Mouse (Mus musculus) embryonic stem cell, embryonic (primary cell): ENCODE results near the gene Fhl4.

Source experiments
- CTCF ChIA-PET, 4 experiments: fragments of 300-600 bp in 2 of 4; fragments of 350-600 bp in 2 of 4; sonication (Branson Sonifier 250); formaldehyde crosslinking; loops; one replicate each; lab custom pipeline; 2022; ENCODE audit warnings: inconsistent platforms in 2 of 4; lab: Charles Lee
- POLR2A ChIA-PET, 4 experiments: fragments of 300-600 bp in 2 of 4; fragments of 350-600 bp in 2 of 4; sonication (Branson Sonifier 250); formaldehyde crosslinking; loops; one replicate each; lab custom pipeline; 2022; ENCODE audit warnings: antibody characterized with exemption in 4 of 4, inconsistent platforms in 1 of 4; lab: Charles Lee

Fhl4 gene

DNA sequence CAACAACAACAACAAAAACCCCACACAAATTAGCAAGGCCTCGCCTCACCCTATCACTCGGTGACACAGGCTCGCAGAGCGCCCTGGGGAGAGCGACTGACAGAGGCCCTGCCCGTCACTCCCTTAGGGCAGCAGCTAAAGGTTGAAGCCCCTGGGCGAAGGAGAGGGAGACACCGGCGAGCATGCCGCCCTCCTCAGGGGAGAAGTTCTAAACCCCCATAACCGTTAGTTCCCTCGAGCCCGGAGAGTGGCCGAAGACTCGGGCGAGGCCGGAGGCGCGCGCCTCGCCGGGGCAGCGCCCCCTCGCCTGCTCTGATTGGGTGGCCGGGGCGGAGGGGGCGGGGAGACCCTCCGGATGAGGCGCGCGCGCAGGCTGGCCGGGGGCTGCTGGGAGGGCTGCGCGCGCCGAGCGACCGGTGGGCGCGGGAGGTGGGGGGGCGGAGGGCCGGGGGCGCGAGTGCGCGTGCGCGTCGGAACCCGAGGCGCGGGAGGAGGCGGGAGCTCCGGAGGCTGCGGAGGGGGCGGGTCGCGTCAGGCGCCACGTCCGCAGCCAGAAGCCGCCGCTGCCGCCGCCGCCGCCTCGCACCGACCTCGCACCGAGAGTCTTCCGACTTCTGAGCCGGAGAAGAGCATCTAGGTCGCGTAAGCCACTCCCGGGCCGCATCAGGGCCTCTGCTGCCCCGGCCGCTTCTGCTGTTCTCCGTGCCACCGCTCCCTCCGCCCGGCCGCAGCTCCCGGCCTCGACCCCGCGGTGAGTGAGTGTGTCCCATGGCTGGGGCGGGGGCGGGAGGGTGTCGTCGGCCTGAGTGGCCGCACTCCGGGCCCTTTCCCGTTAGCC, at the start of gene Fhl4, which contains the start of gene Tmem263:
TSS of gene Fhl4 (minus strand) at position 249 of the 838 bp plus-strand sequence.
TSS of gene Tmem263 (plus strand) at position 381 of the 838 bp plus-strand sequence.
- POLR2A ChIA-PET = interaction anchor here in 3 of 4 experiments (0.5 to 4.6 kb wide), 51 partner anchors 10 to 798 kb away, joined by 3 to 29 read pairs (median 4); partner anchors contain the start of genes Btbd11 (in 2 of the 3), Mterf2 (in 2 of the 3) and Cry1 (in 1 of the 3)
- CTCF ChIA-PET = interaction anchor here (0.6 to 1.2 kb wide), 4 partner anchors 25 to 89 kb away, joined by 3 to 7 read pairs (median 4); partner anchors contain the start of gene Mterf2 (in 1 of the 4)

DNA sequence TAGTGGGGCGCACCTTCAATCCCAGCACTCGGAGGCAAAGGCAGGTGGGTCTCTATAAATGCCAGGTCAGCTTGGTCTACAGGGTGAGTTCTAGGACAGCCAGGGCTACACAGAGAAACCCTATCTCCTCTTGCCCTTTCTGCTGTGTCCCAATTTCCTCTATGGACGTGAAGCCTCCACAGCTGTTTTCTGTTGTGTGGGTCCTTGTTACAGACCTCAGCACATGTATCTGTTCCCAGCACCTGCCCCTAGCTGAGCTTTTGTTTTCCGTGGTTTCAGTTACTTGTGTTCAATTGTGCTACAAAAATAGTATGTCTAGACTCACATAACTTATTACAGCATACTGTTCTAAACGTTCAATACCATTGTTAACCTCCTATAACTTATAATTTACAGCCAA, 46.9 kb upstream of the Fhl4 start:
- CTCF ChIA-PET = no interaction called here
- POLR2A ChIA-PET = interaction anchor here in 2 of 4 experiments (0.6 to 0.8 kb wide), 2 partner anchors 42 to 1000 kb away, joined by 3 read pairs; no protein-coding TSS in a partner anchor

DNA sequence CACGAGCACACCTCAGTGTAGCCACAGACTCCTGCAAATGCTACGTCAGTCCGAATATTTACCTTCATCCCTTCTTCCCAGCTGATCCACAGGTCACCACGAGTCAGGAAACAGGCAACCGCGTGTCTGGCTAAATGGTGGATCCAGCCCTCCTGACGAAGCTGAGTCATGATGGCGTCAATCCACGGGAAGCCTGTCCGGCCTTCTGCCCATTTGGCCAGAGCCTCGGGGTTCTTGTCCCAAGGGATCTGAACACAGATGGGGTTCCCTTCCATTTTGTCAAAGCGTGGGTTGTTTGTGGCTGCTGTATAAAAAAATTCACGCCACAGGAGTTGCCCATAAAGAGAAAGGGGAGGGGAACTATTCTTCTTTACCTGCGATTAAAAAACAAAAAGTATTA, 44.0 kb upstream of the Fhl4 start:
- POLR2A ChIA-PET = interaction anchor here in 3 of 4 experiments (0.6 to 2.5 kb wide), 7 partner anchors 10 to 458 kb away, joined by 3 to 8 read pairs (median 3); partner anchors contain the start of genes Cry1 (in 1 of the 3) and Mterf2 (in 1 of the 3)
- CTCF ChIA-PET = interaction anchor here in 2 of 4 experiments (0.5 to 1.6 kb wide), 3 partner anchors 8 to 193 kb away, joined by 3 to 7 read pairs (median 7); partner anchors contain the start of gene Cry1 (in 1 of the 2)

DNA sequence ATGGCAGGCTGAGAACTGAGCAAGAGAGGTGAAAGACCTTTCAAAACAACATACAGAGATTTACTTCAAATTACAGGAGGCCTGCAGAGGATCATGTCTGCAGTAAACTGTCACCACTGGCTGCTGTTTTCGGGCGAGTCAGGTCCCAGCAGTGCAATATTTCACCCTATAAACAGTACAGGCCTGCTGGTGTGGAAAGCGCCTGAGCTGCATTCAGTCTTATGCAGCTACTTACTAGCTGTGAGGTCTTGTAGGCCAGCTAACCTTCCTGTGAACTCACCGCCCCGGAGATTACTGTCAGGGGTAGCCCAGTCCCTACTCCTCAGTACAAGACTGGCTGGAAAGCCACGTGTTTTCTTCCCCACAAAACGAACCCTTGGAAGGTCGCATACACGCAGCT, 39.2 kb upstream of the Fhl4 start:
- ChIA-PET POLR2A (interaction anchor here (0.6 to 1.4 kb wide), 5 partner anchors 14 to 755 kb away, joined by 3 to 5 read pairs (median 3); partner anchors contain the start of genes Cry1 (in 1 of the 4), Fhl4 (in 1 of the 4) and Tmem263 (in 1 of the 4)), CTCF (interaction anchor here in 1 of 4 experiments (0.6 kb wide), 1 partner anchor 90 kb away, joined by 3 read pairs; no protein-coding TSS in a partner anchor)

DNA sequence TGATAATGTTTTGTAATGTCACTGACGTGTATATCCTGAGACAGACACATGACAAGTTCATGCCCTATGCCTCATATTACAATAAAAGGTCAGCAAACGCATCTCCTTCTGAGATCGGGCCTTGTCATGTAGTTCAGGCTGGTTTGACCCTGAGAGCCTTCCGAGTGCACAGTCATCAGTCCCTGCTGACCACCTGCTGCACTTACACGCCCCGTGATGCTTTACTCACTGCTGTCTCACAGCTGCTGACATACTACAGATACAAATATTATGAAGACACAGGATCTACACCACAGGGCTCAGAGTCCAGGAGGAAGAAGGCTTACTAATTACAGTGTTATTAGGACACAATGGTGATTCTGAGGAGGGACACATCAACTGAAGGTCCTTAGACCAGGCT, 34.3 kb upstream of the Fhl4 start:
- ChIA-PET POLR2A (interaction anchor here in 1 of 4 experiments (0.6 to 2.7 kb wide), 2 partner anchors 9 to 740 kb away, joined by 3 to 16 read pairs; partner anchors contain the start of gene Mterf2), CTCF (no interaction called here)

DNA sequence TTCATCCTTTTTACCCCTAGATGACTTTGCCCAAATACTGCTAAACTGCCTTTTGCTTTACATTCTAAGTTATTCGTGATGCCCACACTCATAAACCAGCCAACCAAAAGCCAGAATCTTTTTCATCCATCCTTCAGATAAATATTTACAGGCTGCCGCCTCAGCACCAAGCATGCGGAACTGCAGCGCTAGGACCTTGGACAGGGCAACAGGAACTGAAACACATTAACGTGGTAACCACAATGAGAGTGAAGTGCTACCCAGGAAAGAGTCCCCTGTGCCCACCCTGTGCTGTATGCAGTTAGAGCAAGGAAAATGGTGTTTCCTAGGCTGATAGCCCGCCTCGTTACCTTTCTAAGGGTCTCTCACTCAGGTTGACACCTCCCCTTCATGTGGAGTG, 26.2 kb upstream of the Fhl4 start:
- CTCF ChIA-PET = interaction anchor here in 3 of 4 experiments (0.6 to 2.0 kb wide), 13 partner anchors 10 to 581 kb away, joined by 3 to 13 read pairs (median 4); partner anchors contain the start of gene Cry1 (in 1 of the 3)

DNA sequence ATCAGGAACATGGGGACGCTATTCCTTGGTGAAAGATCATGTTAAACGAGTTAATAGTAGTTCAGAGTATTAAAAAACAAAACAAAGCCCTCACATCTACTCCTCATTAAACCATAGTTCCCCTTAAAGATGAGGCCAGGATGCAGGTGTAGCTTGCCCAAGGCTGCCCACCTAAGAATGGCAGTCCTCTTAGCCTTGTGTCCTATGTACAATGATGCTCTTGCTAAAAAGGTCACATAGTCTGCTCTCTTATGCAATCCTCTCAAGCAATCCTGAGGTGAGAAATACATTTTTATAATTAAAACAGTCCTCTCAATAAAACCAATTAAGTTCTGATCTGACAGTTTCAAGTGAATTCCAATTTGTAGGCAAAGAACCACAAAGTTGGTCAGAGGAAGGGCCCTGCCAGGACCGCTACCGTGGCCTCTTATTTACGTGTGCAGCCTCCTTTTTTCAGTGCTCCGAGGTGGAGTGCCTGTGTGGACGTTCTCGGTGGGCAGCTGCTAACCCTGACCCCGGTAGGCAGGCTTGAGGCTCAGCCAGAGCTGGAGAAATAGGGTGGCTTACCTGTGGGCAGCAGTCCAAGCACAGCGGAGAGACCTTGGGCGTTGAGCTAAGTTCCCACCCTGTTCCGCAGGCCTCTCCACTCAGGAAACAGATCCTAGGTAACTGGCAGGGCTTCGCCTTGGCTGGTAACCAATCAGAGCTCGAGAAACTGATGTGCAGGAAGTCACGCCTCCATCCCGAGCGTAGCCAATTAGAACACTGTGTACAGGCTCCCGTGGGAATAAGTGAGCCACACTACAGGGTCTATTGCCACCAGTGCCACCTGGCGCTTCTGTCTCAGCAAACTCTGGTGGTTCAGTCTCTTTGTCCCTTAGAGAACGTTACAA, 25.3 kb upstream of the Fhl4 start, which contains the start of gene Mterf2:
TSS of gene Mterf2 (minus strand) at position 633 of the 893 bp plus-strand sequence.
- CTCF ChIA-PET = interaction anchor here (0.6 to 1.9 kb wide), 16 partner anchors 11 to 1351 kb away, joined by 3 to 13 read pairs (median 4); partner anchors contain the start of gene Cry1 (in 1 of the 4)
- POLR2A ChIA-PET = interaction anchor here (0.5 to 3.6 kb wide), 33 partner anchors 8 to 853 kb away, joined by 3 to 26 read pairs (median 4); partner anchors contain the start of genes Cry1 (in 3 of the 4), Fhl4 (in 2 of the 4), Tmem263 (in 2 of the 4) and Btbd11 (in 1 of the 4)

More for the DNA sequence above, 26.2 kb upstream of the Fhl4 start:
- POLR2A ChIA-PET = interaction anchor here (0.5 to 3.6 kb wide), 28 partner anchors 9 to 854 kb away, joined by 3 to 26 read pairs (median 4); partner anchors contain the start of genes Cry1 (in 3 of the 4), Fhl4 (in 2 of the 4) and Tmem263 (in 2 of the 4)

DNA sequence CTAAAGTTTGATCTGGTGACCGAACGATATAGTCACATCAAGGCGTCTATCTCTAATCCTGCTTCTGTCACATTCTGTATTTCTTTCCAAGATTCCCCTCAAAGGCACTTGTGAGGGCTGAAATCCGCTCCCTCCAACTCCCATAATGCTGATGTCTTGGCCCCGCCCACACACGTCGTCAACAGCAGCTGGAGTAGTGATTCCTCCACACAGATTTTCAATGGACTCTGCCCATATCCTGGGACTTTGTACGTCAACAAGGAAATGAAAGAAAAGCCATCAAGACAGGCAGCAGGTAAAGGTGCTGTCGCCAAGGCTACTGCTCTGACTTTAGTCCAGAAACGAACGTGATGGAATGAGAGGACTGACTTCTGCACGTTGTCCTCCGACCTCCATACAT, 22.9 kb upstream of the Fhl4 start:
- POLR2A ChIA-PET = interaction anchor here in 1 of 4 experiments (3.6 kb wide), 1 partner anchor 13 kb away, joined by 18 read pairs; no protein-coding TSS in a partner anchor
- CTCF ChIA-PET = no interaction called here

DNA sequence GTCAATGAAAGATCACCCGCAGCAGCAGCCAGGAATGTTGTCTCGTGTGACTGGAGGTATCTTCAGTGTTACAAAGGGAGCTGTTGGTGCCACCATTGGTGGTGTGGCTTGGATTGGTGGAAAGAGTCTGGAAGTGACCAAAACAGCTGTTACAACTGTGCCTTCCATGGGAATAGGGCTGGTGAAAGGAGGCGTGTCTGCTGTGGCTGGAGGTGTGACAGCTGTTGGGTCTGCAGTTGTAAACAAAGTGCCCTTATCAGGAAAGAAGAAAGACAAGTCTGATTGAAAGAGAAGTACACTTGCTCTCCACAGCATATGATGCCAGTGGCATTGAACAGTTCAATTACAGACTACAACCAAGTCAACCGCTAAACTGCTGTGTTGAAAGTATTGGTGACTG, 12.1 kb upstream of the Fhl4 start:
- CTCF ChIA-PET = interaction anchor here in 2 of 4 experiments (0.8 to 1.2 kb wide), 3 partner anchors 69 to 101 kb away, joined by 3 to 4 read pairs (median 3); no protein-coding TSS in a partner anchor
- POLR2A ChIA-PET = interaction anchor here in 3 of 4 experiments (0.5 to 3.7 kb wide), 7 partner anchors 9 to 75 kb away, joined by 3 to 22 read pairs (median 6); partner anchors contain the start of genes Fhl4 (in 2 of the 3), Mterf2 (in 2 of the 3) and Tmem263 (in 2 of the 3)

DNA sequence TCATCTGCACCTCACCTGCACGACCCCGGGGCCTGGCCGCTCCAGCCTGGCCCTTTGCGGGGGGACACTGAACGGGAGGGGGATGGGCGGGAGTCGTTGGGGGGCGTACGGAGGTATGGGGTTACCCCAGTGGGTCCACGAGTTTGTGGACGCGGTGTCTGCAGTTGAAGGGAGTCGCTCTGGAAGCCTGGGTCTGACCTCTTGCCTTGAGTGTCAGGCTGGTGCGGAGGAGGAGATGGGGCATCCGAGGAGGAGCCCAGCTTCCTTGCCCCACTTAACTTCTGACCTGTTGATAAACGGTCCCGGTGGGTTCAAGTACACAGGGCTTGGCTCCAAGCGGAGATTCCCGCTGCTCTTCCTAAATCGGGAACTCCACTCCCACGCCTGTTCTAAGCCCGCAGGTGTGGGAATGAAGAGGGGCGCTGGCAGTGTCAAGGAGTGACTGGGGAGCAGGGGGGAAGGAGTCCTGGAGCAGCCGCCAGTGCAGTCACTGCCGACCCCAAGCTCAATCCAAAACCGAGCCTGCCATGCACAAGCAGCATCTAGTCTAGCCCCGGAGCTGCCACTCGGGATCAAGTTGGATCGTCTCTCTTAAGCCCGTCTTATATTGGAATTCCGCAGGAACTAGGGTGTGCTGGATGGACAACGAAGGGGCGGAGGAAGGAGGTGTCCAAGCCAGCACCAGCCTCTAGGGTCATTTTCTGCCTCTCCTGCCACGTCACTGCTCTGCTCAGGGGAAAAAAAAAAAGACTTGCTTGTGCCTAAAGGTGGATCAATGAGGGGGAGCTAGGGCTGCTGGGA, 990 bp upstream of the Fhl4 start:
- POLR2A ChIA-PET = interaction anchor here in 3 of 4 experiments (0.5 to 4.6 kb wide), 42 partner anchors 11 to 797 kb away, joined by 3 to 29 read pairs (median 4); partner anchors contain the start of genes Btbd11 (in 2 of the 3), Mterf2 (in 2 of the 3) and Cry1 (in 1 of the 3)
- CTCF ChIA-PET = interaction anchor here in 2 of 4 experiments (0.5 to 1.0 kb wide), 3 partner anchors 54 to 90 kb away, joined by 3 to 7 read pairs (median 5); no protein-coding TSS in a partner anchor

DNA sequence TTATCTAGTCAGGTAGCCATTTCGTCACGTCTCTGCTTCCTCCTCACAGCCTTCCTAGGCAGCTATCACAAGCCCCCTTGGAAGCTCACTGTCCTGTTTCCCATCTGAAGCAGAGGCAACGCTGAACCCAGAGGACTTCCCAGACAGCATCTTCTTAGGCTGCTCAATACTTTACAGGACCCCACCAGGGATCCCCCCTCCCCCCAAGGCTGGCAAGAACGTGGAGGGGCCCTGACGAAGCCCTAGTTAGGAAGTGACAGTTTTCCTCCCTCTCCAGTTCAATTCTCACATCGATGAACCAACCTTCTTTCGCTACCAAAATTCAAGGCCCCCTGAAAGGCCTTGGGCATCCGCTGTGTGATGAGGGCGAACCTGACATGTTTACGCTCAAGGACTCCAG, 454 bp downstream of the Fhl4 start:
- POLR2A ChIA-PET = interaction anchor here in 3 of 4 experiments (0.9 to 4.6 kb wide), 27 partner anchors 10 to 91 kb away, joined by 3 to 29 read pairs (median 5); partner anchors contain the start of genes Mterf2 (in 3 of the 3) and Cry1 (in 1 of the 3)
- CTCF ChIA-PET = interaction anchor here in 2 of 4 experiments (1.0 to 1.2 kb wide), 2 partner anchors 26 to 88 kb away, joined by 3 read pairs; partner anchors contain the start of gene Mterf2 (in 1 of the 2)

DNA sequence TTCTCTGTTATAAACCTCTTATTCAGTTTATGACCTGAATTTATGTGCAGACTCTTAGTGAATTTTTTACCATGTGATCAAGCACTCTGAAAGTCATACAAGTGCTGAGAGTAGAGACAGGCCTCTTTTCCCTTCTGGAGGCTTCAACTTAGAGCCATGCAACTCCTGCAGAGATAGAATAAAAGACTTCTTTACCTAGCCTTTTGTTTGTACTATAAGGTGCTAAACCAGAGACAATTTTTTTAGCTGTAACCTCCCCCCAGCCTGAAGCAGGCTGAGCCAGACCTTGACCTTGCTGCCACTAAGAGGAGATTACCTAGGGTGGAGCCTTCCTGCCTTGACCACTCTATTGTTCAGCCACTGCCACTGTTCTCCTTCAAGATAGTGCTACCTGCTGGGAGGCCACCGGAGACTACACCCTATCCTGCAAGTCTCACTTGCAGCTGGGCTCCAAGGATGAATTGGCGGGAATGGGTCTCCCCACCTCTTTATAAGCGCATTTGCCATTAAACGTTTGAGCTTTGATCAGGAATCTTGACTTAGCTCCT, 30.6 kb downstream of the Fhl4 start:
- CTCF ChIA-PET = interaction anchor here in 2 of 4 experiments (0.7 to 1.3 kb wide), 3 partner anchors 33 to 86 kb away, joined by 4 to 5 read pairs (median 5); partner anchors contain the start of gene Mterf2 (in 1 of the 2)
- POLR2A ChIA-PET = interaction anchor here in 3 of 4 experiments (0.6 to 2.7 kb wide), 20 partner anchors 8 to 468 kb away, joined by 3 to 16 read pairs (median 6); partner anchors contain the start of genes Fhl4 (in 3 of the 3), Tmem263 (in 3 of the 3) and Mterf2 (in 1 of the 3)

DNA sequence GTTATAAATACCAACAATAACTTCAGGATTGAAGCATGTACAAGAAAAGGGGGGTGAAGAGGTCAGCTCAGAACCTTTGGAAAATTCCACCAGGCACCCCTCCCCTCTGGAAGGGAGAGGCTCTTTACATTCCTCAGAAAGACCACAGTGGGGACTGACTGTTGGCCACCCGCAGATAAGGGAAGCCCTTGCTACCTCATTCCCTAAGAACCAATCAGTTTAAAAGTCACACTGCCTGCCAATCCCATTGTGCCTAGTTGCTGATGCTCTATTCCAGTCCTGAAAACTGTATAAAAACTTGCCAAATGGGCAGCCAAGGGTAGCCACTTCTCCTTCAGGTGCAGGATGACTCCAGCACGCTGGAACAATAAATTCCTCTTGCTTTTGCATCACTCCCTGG, 47.4 kb downstream of the Fhl4 start:
- CTCF ChIA-PET = no interaction called here
- POLR2A ChIA-PET = interaction anchor here in 2 of 4 experiments (1.1 to 1.9 kb wide), 2 partner anchors 8 to 16 kb away, joined by 3 read pairs; no protein-coding TSS in a partner anchor

DNA sequence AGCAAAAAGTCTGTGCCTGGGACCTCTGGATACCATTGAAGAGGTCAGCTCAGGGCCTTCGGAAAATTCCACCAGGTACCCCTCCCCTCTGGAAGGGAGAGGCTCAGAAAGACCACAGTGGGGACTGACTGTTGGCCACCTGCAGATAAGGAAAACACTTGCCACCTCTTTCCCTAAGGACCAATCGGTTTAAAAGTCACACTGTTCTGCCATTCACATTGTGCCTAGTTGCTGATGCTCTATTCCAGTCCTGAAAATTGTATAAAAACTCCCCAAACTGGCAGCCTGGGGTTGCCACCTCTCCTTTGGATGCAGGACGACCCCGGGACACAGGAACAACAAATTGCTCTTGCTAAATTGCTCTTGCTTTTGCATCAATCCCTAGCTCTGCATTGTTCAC, 49.8 kb downstream of the Fhl4 start:
- POLR2A ChIA-PET = interaction anchor here in 2 of 4 experiments (0.7 to 3.0 kb wide), 8 partner anchors 8 to 50 kb away, joined by 3 to 15 read pairs (median 4); partner anchors contain the start of genes Fhl4 (in 1 of the 2) and Tmem263 (in 1 of the 2)
- CTCF ChIA-PET = interaction anchor here in 2 of 4 experiments (0.6 to 0.7 kb wide), 2 partner anchors 197 to 1412 kb away, joined by 4 to 6 read pairs; no protein-coding TSS in a partner anchor
